Mouse (Mus musculus) 416B (cell line): Measurements from ENCODE around the gene Josd2.

Source experiments
- DNase-seq: peaks from one replicate; pipeline ENCODE4 v3.0.0; 2011; ENCODE audit warnings: low read depth

Gene Josd2

DNA sequence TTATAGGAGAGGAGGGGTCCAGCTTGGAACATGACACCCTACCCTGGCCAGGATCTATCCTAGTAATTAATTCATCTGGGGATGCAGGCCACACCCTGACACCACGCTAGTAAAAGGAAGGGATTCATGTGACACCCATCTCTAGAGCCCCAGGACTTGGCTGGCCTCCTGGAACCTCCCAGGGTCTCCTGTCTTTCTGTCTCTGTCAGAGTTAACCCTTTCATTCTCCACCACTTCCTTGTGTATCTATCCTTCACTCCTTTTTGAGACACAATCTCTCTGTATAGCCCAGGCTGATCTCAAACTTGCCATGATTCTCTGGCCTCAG is 4.7 kb downstream of the Josd2 start:
- no peak for DNase-seq

GRCm38 (mm10) chr7:44472961-44473646 is 5.3 kb downstream of the Josd2 start:
- DNase-seq = no peak

GRCm38 (mm10) chr7:44474419-44474818 is 6.6 kb downstream of the Josd2 start:
- DNase-seq = no peak

- DNase-seq = no peak
Measured at GRCm38 (mm10) chr7:44475046-44475614, 7.3 kb downstream of the Josd2 start.

- DNase-seq = no peak
Measured at GRCm38 (mm10) chr7:44482836-44483435, 15.2 kb downstream of the Josd2 start.

GRCm38 (mm10) chr7:44484109-44484508 is 16.3 kb downstream of the Josd2 start:
- DNase-seq = no peak

DNA sequence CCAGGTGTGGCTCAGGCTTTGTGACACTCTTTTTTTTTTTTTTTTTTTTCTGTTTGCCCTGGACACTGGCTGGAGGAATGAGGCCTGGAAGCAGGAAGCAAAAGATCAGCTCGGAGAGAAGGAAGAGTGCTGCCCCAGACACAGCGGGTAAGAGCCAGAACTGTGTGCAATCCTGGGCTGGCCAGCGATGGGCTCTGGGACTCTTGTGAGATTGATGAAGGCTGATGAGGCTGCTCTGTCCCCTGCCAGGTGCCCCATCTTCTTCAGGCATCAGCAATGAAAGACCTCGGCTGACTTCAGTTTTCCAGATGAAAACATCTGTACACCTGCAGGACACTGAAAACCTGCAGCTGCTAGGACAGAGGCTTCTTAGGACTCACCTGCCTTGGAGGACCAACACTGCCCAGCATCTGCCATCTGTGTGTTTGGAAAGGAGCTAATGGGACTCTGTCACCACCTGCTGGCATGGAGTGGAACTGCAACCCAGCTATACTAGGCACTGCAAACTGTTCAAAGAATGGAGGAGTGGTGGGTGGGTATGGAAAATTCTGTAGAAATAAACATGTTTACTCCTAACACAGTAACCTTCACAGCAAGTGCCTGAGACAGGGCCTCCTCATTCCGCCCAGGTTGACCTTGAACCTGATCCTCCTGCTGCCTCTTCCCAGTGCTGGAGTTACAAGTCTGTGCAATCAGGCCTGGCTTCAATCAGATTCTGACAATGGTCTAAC is 17.2 kb downstream of the Josd2 start:
- peak; percentile 60 for DNase-seq

DNA sequence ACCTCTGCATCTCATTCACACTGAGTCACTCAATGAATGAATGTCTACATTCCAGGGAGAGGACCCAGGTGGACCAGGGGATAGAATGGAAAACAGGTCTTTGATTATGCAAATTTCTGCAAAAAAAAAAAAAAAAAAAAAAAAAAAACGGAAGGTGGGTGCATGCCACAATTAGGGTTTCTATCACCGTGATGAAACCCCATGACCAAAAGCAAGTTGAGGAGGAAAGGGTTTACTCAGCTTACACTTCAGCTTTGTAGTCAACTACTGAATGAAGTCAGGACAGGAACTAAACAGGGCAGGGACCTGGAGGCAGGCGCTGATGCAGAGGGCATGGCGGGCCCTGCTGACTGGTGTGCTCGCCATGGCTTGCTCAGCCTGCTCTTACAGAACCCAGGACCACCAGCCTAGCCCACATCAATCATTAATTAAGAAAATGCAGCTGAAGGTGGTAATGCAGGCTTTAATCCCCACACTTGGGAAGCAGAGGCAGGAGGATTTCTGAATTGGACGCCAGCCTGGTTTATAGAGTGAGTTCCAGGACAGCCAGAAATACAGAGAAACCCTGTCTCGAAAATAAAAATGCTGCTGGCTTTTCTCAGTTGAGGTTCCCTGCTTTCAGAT is 17.9 kb downstream of the Josd2 start:
- DNase-seq = no peak

GRCm38 (mm10) chr7:44486927-44487575 is 19.3 kb downstream of the Josd2 start:
- no peak for DNase-seq

GRCm38 (mm10) chr7:44487936-44488335 is 20.2 kb downstream of the Josd2 start:
- no peak for DNase-seq

DNA sequence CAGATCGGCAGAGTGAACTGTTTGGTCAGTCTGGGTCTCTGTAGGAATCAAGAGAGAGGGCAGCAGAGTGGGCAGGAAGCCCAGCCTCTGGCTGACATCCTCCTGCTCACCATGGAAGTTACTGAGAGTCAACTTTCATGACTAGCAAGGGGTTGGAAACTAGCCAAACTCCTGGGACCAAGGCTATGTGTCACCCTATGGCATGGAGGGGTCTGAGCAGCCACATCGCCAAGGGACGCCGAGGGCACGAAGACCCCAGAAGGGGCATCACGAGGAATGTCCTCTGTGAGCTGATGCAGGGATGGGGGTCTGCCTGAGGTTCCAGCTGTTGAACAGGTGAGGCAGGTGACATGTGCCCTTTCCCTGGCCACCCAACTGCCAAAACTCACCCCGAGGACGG is 20.8 kb downstream of the Josd2 start:
- peak; percentile 23 for DNase-seq

DNA sequence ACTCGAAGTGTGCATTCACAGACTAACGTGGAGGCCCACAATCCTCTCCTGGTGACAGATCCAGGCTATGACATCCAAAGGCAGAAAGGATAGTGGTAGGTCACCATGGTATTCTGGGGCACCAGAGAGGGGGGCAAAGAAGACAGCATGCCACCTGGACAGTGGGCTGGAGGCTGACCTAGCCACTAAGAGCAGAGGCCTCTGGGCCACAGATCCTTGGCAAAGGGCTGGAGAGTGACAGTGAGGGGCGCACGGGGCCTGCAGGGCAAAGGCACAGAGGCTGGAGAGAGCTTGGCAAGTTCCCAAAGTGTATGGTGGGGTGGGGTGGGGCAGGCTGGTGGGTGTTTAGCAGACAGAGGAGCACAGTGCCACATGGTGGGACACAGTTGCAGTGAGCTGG is 22.5 kb downstream of the Josd2 start:
- no peak for DNase-seq

DNA sequence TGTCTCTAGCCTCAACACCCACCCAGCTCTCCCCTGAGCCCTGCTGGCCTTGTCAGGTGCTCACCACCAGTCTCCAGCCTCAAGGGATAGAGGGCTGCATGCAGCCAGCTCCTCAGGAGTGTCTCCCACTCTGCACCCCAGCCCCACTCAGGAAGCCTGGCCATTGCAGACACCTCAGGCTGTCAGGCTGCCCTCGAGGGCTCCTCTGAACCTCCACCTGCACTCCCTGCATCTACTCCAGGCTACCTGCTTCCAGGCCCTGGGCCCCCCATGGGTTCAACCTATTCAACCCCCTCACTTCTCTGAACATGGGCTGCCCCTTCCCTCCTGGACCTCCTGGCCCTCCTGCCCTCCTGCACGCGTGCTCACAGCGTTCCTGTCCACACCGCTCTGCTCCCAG is 23.6 kb downstream of the Josd2 start:
- DNase-seq = no peak

DNA sequence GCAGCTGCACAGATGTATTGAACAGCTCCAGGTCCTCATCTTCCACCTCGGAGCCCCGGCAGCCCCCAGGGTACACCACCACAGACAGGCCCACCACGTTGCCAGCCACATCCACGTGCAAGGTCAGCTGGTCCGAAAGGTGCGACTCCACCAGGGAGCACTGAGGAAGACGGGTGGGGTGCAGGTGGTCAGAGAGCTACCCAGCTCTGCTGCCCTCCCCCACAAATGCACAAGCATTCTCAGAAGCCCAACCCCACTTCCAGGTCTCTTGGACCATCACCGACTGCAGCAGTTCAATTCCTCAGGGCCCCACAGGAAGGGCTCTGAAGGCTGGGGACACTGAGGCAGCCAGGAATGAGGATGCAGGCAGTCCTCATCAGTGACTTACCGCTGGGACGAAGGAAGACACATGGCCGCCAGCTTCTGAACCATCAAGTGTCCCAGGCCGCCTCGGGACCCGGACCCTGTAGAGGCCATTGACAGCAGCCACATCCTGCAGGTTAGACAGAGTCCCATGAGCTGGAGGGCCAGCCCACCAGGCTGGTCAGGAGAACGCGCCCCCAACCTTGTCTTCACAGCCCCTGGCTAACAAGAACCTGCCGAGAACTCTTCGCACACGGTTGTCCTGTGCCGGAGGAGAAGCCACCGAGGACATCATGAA is 24.5 kb downstream of the Josd2 start:
- DNase-seq = no peak

- DNase-seq = no peak
Measured at GRCm38 (mm10) chr7:44494681-44495080, 26.9 kb downstream of the Josd2 start.

GRCm38 (mm10) chr7:44495086-44495485 is 27.3 kb downstream of the Josd2 start:
- no peak for DNase-seq

DNA sequence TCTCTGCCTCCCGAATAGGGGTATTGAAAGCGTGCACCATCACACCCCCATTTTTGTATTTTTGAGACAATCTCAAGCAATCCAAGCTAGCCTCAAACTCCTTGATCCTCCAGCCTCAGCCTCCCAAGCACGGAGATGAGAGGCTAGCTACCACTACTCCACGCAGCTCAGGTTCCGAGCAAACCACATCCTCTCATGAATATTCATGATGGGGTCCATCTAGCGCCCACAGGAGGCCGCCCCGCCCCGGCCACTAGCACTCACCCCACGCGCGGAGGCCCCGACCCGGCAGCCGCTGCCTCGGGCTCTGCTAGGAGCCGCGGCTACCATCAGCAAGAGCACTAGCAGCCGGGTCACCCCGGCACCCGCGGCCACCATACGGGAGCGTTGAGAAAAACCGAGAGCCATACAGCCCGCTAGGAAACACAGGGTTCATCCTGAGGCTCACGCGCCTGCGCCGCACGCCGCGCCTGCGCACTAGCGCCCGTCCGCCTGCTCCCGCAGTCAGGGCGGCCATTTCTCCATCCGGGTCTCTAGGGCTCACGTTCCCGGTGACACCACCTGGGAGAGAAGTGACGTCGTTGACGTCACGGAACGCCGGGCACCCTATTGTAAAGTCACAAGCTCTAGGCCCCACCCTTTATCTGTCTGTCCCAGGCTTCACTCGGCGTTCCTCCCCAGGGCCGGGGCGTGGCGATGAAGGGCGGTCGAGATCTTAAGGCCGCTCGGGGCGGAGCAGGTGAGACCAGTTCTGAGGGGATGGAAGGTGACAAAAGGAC is 28.4 kb downstream of the Josd2 start, which contains the start of the genes Emc10 and Fam71e1:
Gene Emc10 (minus strand): TSS at position 538 of the 779 bp plus-strand sequence.
Gene Fam71e1 (plus strand): TSS at position 590 of the 779 bp plus-strand sequence.
- peak; percentile 99 for DNase-seq

GRCm38 (mm10) chr7:44496771-44497109 is 29.0 kb downstream of the Josd2 start:
- DNase-seq = no peak

DNA sequence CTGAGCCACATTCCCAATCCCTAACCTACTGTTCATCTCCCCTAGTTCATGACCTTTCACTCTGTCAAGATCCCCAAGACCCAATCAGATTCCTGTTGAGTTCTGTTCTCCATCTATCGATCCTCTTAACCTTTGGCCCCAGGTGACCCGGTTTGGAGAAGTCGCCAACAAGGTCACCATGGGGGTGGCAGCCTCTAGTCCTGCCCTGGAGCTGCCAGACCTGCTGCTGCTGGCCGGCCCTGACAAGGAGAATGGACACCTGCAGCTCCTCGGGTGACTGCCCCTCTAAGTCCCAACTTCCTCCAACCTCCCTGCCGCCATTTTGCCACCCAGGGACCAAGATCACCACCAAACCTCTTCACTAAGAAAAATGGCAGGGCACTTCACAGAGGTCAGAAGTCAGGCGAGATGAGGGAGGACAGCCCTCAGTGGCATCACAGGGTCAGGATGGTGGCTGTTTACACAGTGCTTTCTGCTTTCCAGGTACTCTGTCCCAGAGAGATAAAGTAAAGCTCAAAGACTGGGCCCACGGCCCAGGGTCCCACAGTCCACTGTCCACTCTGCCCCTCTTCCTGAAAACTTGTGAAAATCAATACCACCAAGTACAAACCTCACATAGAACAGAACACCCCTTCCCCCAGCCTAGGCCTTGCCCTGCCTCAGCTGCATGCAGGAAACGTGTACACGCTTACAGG is 29.7 kb downstream of the Josd2 start:
- no peak for DNase-seq

GRCm38 (mm10) chr7:44498922-44499321 is 31.1 kb downstream of the Josd2 start:
- no peak for DNase-seq
